Mouse (Mus musculus) liver, embryonic 12.5 days (tissue): ENCODE measurements at regions not wholly inside any gene's neighbourhood (a gene's known extent, or its start where the extent isn't known, plus 50 kb on each side); places are given as distances from the start of the nearest gene placed in this dataset.

Experiments
- ATAC-seq: fragments of 200-750 bp; cut with Nextera tagmentation; 2 replicates; pipeline ENCODE4 v1.8.0; 2017; ENCODE audit warnings: moderate number of reproducible peaks, mild to moderate bottlenecking, moderate library complexity
- H3K27ac ChIP-seq: fragments of 300-500 bp; sonication (generic); 2 replicates; pipeline ENCODE4 v1.5.1; 2016; ENCODE audit warnings: mild to moderate bottlenecking
- H3K27me3 ChIP-seq: fragments of 300-500 bp; sonication (generic); replicated peaks from 2 replicates; pipeline ENCODE4 v1.6.1; 2016; ENCODE audit warnings: mild to moderate bottlenecking, moderate library complexity
- H3K36me3 ChIP-seq: fragments of 300-500 bp; sonication (generic); 2 replicates; pipeline ENCODE4 v1.6.1; 2016; ENCODE audit warnings: mild to moderate bottlenecking, moderate library complexity
- H3K4me1 ChIP-seq: fragments of 300-500 bp; sonication (generic); 2 replicates; pipeline ENCODE4 v1.6.1; 2016
- H3K4me2 ChIP-seq: fragments of 300-500 bp; sonication (generic); 2 replicates; pipeline ENCODE4 v1.6.1; 2016; ENCODE audit warnings: mild to moderate bottlenecking, moderate library complexity
- H3K4me3 ChIP-seq: fragments of 300-500 bp; sonication (generic); 2 replicates; pipeline ENCODE4 v1.5.1; 2016; ENCODE audit warnings: mild to moderate bottlenecking, moderate library complexity
- H3K9ac ChIP-seq: fragments of 300-500 bp; sonication (generic); 2 replicates; pipeline ENCODE4 v1.6.1; 2016; ENCODE audit warnings: mild to moderate bottlenecking, moderate library complexity
- H3K9me3 ChIP-seq: fragments of 300-500 bp; sonication (generic); replicated peaks from 2 replicates; pipeline ENCODE4 v1.6.1; 2016; ENCODE audit warnings: mild to moderate bottlenecking, moderate library complexity
- WGBS: fragments of 180-500 bp; shearing (Covaris S2); methylation state at CpG from one replicate; pipeline ENCODE4 v1.1.7; 2016; ENCODE audit not compliant: insufficient replicate concordance; 5-methylcytosine and 5-hydroxymethylcytosine counted together

DNA sequence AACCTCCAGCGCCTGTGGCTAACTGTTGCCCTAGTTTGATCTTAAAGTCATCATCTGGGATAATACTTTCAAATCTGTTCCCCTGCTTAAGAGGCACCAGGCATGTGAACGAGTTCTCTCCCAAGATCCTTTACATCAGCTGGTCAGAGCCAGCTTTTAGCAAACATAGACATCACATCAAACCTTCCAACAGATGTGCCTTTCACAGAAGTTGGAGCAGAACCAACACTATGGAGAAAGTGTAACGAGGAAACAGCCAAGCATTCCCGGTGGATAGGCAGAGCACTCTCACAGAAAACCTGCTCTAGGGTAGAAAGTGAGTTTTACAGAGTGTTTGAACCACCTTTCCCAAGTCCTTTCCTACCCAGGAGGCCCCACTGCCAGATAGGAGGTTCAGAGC lies 244.7 kb upstream of the Thbs1 start:
- Histone ChIP-seq H3K4me3 (no peak overlapping the region), H3K27me3 (no peaks in the 10 kb centered on the region), H3K9me3 (no peaks in the 10 kb centered on the region), H3K36me3 (no peaks in the 10 kb centered on the region), H3K4me1 (no peaks in the 10 kb centered on the region), H3K9ac (no peak overlapping the region), H3K4me2 (no peak overlapping the region), H3K27ac (no peak overlapping the region)
- 54% methylated on average over 4 of the region's 4 CpGs for WGBS
- no peak for ATAC-seq

DNA sequence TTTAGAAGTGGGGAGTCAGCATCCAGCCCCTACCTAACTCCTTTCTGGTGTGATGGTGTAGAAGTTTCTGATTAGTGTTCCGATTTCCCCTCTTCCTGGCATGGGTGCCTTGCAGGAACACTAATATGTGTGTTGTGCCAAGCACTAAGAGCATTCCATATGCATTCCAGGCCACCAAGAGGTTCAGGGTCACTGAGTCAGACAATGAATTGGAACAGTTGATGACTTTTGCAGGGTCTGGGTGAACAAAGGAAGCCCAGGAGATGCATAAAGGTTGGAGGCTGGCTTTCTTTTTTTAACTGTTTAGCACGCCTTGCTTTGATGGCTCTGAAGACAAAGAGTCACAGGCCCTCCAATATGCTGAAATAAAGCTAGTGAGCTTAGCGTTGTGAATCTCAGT lies 244.3 kb upstream of the Thbs1 start:
- WGBS: 67% methylated on average over 3 of the region's 3 CpGs
- no peaks in the 10 kb centered on the region for H3K9me3 ChIP-seq
- no peak overlapping the region for H3K9ac ChIP-seq
- H3K4me2 ChIP-seq: no peak overlapping the region
- H3K4me1 ChIP-seq: no peaks in the 10 kb centered on the region
- no peak overlapping the region for H3K27ac ChIP-seq
- no peak overlapping the region for H3K4me3 ChIP-seq
- H3K27me3 ChIP-seq: no peaks in the 10 kb centered on the region
- H3K36me3 ChIP-seq: no peaks in the 10 kb centered on the region
- ATAC-seq: no peak

DNA sequence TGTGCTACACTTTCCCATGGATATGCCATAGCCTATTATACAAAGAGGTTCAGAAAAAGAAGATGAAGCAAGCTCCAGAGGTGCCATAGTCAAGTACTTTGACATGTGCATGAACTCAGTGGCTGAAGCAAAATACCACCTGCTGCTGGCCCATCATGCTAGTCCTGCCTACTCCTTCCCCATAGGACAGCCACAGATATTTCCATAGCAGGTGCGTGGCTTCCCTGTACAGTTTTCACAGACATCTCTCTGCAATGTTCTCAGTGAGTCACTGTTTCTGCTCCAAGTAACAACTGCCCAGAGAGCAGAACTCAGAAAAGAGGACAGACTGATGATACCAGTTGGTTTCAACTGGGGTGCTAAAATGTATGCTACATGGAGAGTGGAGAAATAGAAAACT lies 242.8 kb upstream of the Thbs1 start:
- Histone ChIP-seq H3K27ac (no peak overlapping the region), H3K4me3 (no peak overlapping the region), H3K9ac (no peak overlapping the region), H3K4me1 (no peaks in the 10 kb centered on the region), H3K4me2 (no peak overlapping the region), H3K27me3 (no peaks in the 10 kb centered on the region), H3K36me3 (no peaks in the 10 kb centered on the region), H3K9me3 (no peaks in the 10 kb centered on the region)
- WGBS: 60% methylated on average over 1 of the region's 1 CpGs
- ATAC-seq: no peak

DNA sequence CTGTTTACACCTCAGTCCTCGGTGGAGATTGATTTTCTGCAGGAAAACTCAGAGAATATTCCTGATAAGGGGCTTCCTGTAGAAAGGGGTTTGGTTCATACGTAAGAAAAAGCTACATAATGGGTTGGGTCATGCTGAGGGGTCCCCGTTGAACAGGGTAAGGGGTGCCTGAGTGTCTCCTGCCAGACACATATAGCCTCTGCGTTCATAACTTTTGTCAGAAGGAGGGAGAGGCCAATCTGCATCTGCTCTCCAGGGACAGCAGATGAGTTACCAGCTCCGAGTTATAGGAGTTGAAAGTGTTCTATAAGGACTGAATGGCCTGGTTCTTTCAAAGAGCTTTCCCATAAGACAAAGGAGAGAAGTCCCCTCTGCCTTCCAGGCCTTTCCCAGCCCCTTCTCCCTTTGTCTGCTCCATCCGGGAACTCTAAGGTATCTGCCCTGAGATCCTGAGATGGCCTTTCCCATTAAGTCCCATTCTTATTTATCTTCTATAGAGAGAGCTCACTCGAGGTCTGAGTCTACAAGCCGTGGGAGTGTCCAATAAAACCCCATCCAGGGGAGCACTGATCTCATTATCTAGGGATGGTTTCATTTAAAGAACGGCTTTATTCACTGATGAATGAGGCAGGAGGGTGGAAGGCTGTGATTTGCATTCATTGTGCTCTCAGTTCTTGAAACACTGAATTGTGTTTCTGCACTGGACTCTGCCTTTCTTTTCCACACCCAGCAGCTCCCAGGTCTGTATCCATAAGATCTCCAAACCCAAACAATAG lies 240.0 kb upstream of the Thbs1 start:
- no peak overlapping the region for H3K4me3 ChIP-seq
- H3K27ac ChIP-seq: no peak overlapping the region

DNA sequence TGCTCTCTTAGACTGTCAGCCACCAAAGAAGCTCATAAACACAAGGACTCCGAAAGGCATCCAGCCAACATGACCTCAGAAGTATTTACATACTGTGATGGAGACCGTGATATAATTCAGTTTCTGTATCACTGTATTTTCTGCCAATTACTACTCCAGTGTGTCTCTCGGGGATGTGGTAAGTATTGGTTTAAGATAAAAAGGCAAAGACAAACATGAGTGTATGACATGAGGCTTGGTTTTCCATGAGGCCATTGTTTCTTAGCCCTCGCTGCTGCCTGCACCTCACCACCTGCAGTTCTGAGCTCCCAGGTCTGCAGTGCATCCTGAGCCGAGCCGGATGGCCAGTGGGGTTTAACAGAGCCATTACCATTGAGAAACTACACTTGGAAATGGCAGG lies 233.9 kb upstream of the Thbs1 start:
- Histone ChIP-seq H3K27ac (no peak overlapping the region), H3K36me3 (no peaks in the 10 kb centered on the region), H3K9me3 (no peaks in the 10 kb centered on the region), H3K4me3 (no peak overlapping the region), H3K27me3 (no peaks in the 10 kb centered on the region), H3K4me2 (no peak overlapping the region), H3K9ac (no peak overlapping the region), H3K4me1 (no peaks in the 10 kb centered on the region)
- WGBS: 64% methylated on average over 6 of the region's 6 CpGs
- no peak for ATAC-seq

More for the DNA sequence above, 240.0 kb upstream of the Thbs1 start:
- H3K9ac ChIP-seq: no peak overlapping the region
- no peaks in the 10 kb centered on the region for H3K4me1 ChIP-seq
- no peaks in the 10 kb centered on the region for H3K9me3 ChIP-seq
- ATAC-seq: no peak
- H3K27me3 ChIP-seq: no peaks in the 10 kb centered on the region
- no peaks in the 10 kb centered on the region for H3K36me3 ChIP-seq
- H3K4me2 ChIP-seq: no peak overlapping the region
- WGBS: 49% methylated on average over 9 of the region's 9 CpGs

DNA sequence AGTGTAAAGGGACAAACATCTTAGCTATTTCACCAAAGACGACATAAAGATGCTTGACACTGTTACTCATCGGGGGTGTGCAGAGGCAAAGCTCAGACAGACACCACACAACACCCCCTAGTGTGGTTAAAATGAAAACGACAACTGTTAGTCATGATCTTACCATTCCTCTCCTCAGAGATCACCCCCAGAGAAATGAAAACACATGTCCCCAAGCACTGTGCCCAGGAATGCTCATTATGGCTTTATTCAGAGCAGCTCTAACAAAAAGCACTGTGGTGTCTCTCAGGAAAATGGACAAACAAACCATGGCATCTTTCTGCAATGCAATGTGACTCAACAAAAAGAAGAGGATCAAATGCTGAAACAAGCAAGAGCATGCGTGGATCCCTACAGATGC lies 229.5 kb upstream of the Thbs1 start:
- no peak overlapping the region for H3K4me2 ChIP-seq
- no peaks in the 10 kb centered on the region for H3K9me3 ChIP-seq
- no peak overlapping the region for H3K4me3 ChIP-seq
- H3K27ac ChIP-seq: no peak overlapping the region
- H3K9ac ChIP-seq: no peak overlapping the region
- ATAC-seq: no peak
- H3K27me3 ChIP-seq: no peaks in the 10 kb centered on the region
- no peaks in the 10 kb centered on the region for H3K36me3 ChIP-seq
- H3K4me1 ChIP-seq: no peaks in the 10 kb centered on the region
- WGBS: 66% methylated on average over 4 of the region's 4 CpGs

DNA sequence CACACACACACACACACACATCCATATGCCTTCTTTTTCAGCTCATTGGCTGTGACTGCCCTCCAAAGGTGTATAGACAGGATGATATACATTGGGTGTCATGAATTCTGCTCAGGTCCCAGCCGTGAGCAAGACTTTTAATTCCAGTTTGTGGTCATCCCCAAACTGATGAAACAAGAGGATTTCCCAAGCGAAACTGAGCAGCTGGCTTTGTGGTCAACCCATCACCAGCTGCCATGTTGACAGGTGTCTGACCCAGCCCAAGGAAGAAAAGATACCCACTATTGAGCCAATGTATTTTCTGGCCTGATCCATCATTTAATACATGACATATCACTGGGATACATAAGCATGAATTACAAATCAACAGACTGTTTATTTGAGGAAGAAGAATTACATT lies 228.8 kb upstream of the Thbs1 start:
- Histone ChIP-seq H3K27me3 (no peaks in the 10 kb centered on the region), H3K4me1 (no peaks in the 10 kb centered on the region), H3K36me3 (no peaks in the 10 kb centered on the region), H3K4me2 (no peak overlapping the region), H3K9ac (no peak overlapping the region), H3K9me3 (no peaks in the 10 kb centered on the region), H3K4me3 (no peak overlapping the region), H3K27ac (no peak overlapping the region)
- WGBS: 71% methylated on average over 2 of the region's 2 CpGs
- no peak for ATAC-seq

DNA sequence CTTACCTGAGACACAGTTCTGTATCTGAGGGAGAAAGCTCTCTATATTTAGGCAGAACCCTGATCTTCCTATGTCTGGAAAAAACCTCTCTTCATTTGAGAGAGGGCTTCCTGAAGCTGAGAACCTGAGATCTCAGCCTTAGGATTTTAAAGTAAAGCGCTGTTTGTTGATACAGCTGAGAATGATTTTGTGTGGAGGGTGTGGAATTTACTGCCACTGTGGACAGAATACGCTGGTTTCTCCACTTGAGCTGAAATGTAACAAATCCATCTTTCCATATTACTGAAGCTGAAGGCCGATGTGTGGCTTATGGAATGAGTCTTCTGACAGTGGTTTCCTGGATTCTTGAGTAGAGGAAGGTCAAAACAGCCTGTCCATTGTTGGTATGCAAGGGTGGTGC lies 225.2 kb upstream of the Thbs1 start:
- Histone ChIP-seq H3K27ac (no peak overlapping the region), H3K4me3 (no peak overlapping the region), H3K9me3 (no peaks in the 10 kb centered on the region), H3K4me1 (no peaks in the 10 kb centered on the region), H3K9ac (no peak overlapping the region), H3K27me3 (no peaks in the 10 kb centered on the region), H3K36me3 (no peaks in the 10 kb centered on the region), H3K4me2 (no peak overlapping the region)
- WGBS: 69% methylated on average over 3 of the region's 3 CpGs
- ATAC-seq: no peak

DNA sequence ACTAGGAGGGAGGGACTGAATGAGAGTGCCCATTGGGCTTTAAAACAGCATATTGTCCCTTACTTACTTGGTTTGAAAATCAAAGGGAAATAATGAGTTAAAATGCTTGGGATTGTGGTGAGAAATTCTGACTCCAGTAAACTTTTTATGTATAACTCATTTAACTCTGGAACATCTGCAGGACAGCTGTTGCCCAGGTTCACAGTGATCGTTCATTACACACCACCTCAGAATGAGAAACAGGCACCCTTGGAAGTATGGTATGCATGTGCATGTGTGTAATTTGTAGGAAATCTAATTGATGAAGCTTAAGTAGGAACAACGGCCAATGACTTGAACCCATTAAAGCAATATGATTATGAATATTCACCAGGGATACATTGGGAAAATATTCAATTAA lies 210.4 kb upstream of the Thbs1 start:
- no peak overlapping the region for H3K27ac ChIP-seq
- H3K4me2 ChIP-seq: no peak overlapping the region
- 67% methylated on average over 2 of the region's 2 CpGs for WGBS
- no peak for ATAC-seq
- no peaks in the 10 kb centered on the region for H3K27me3 ChIP-seq
- H3K4me1 ChIP-seq: no peaks in the 10 kb centered on the region
- H3K9me3 ChIP-seq: no peaks in the 10 kb centered on the region
- H3K4me3 ChIP-seq: no peak overlapping the region
- H3K36me3 ChIP-seq: no peaks in the 10 kb centered on the region
- no peak overlapping the region for H3K9ac ChIP-seq

DNA sequence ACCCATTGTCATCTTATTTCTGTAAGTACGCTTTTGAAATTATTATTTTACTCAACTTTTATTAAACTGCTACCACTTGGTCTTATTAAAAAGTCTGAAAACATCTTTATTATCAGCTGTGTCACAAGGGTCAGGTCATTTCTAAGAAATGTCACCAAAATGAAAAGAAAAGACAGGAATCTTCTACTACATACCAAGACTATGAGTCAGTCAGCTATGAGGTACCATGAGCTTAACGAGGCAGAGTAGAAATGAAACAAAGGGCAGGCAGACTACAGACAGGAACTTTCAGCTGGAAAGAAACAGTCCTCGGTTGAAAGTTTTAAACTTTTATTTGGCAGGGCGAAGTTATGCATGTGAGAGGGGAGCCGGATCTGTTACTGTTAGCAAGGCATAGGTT lies 208.8 kb upstream of the Thbs1 start:
- Histone ChIP-seq H3K27me3 (no peaks in the 10 kb centered on the region), H3K9ac (no peak overlapping the region), H3K4me1 (no peaks in the 10 kb centered on the region), H3K27ac (no peak overlapping the region), H3K4me3 (no peak overlapping the region), H3K4me2 (no peak overlapping the region), H3K36me3 (no peaks in the 10 kb centered on the region), H3K9me3 (no peaks in the 10 kb centered on the region)
- no peak for ATAC-seq
- WGBS: 66% methylated on average over 5 of the region's 5 CpGs

DNA sequence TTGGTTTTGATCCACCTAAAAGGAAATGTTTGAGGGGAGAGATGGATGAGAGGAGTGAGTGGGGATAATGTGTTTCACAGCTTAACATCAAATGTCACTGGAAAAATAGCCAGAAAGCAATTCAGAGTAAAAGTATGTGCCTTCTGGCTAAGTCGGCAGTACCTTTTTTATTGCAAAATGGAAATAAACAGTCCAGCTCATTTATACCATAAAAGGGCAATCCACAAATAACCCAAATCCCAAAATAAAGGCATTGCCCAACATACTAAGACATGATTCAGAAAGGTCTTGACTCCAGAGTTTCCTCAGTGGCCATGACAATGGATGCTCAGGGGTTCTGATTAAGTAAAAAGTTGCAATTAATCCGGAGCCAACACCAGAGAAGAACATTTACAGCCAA lies 208.0 kb upstream of the Thbs1 start:
- Histone ChIP-seq H3K4me2 (no peak overlapping the region), H3K27ac (no peak overlapping the region), H3K36me3 (no peaks in the 10 kb centered on the region), H3K4me1 (no peaks in the 10 kb centered on the region), H3K27me3 (no peaks in the 10 kb centered on the region), H3K4me3 (no peak overlapping the region), H3K9ac (no peak overlapping the region), H3K9me3 (no peaks in the 10 kb centered on the region)
- 58% methylated on average over 2 of the region's 2 CpGs for WGBS
- no peak for ATAC-seq

DNA sequence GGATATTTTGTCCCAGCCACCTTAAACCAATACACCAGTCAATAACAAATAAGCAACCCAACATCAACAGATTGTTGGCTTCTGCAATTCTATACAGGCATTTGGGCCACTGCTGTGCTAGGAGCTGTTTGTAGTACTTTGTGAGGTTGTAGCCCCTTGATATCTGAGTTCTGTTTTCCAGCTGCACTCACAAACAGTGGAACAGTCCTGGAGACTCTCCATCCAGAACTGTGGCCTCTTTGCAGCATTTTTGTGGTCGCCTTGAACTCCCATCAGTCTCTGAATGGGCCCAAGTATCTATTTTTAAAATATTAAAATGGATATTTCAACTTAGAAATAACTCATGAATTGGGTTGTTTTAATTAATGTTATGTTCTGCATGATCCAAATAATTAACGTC lies 205.2 kb upstream of the Thbs1 start:
- H3K4me1 ChIP-seq: no peaks in the 10 kb centered on the region
- H3K9me3 ChIP-seq: no peaks in the 10 kb centered on the region
- H3K27me3 ChIP-seq: no peaks in the 10 kb centered on the region
- 62% methylated on average over 2 of the region's 2 CpGs for WGBS
- H3K4me2 ChIP-seq: no peak overlapping the region
- no peak for ATAC-seq
- no peak overlapping the region for H3K9ac ChIP-seq
- no peak overlapping the region for H3K4me3 ChIP-seq
- no peak overlapping the region for H3K27ac ChIP-seq
- no peaks in the 10 kb centered on the region for H3K36me3 ChIP-seq

DNA sequence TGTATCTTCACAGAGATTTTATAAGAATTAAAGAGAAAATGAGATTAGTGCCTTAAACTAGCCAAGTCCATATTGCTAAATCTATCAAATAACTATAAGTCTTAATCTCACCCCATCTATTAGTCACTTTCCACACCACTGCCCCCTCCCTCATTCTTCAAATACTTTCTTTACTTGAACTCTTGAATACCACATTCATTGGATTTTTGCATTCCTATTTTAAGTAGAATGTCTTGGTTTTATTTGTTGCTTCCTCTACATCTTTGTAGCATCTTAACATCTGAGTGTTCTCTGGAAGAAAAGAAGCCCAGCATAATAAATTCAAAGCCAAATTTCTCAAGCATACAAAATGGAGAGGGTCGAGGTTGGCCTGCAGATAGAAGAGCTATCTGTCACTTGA lies 200.9 kb upstream of the Thbs1 start:
- no peak overlapping the region for H3K4me2 ChIP-seq
- no peak for ATAC-seq
- no peaks in the 10 kb centered on the region for H3K27me3 ChIP-seq
- no peak overlapping the region for H3K4me3 ChIP-seq
- H3K9ac ChIP-seq: no peak overlapping the region
- H3K9me3 ChIP-seq: no peaks in the 10 kb centered on the region
- no peaks in the 10 kb centered on the region for H3K4me1 ChIP-seq
- WGBS: 42% methylated on average over 1 of the region's 1 CpGs
- H3K27ac ChIP-seq: no peak overlapping the region
- H3K36me3 ChIP-seq: no peaks in the 10 kb centered on the region
